Mouse (Mus musculus) forebrain, embryonic 15.5 days (tissue): ENCODE results near the gene Ap5s1. TPM values are rescaled to one million over a fixed set of nuclear protein-coding genes. Genes with fewer than 3 reads are reported as not detected.

Experiments
- ATAC-seq: fragments of 200-750 bp; cut with Nextera tagmentation; replicated peaks from 2 replicates; pipeline ENCODE4 v1.8.0; 2017; ENCODE audit warnings: mild to moderate bottlenecking, moderate TSS enrichment, moderate library complexity
- H3K27ac ChIP-seq: fragments of 300-500 bp; sonication (generic); replicated peaks from 2 replicates; pipeline ENCODE4 v1.5.1; 2015; ENCODE audit warnings: mild to moderate bottlenecking, inconsistent platforms
- H3K27me3 ChIP-seq: fragments of 300-500 bp; sonication (generic); 2 replicates; pipeline ENCODE4 v1.6.1; 2015; ENCODE audit warnings: inconsistent platforms
- H3K36me3 ChIP-seq: fragments of 300-500 bp; sonication (generic); 2 replicates; pipeline ENCODE4 v1.6.1; 2015; ENCODE audit warnings: mild to moderate bottlenecking, inconsistent platforms
- H3K4me1 ChIP-seq: fragments of 300-500 bp; sonication (generic); 2 replicates; pipeline ENCODE4 v1.6.1; 2015; ENCODE audit warnings: inconsistent platforms
- H3K4me2 ChIP-seq: fragments of 300-500 bp; sonication (generic); replicated peaks from 2 replicates; pipeline ENCODE4 v1.6.1; 2015; ENCODE audit warnings: mild to moderate bottlenecking, inconsistent platforms
- H3K4me3 ChIP-seq: fragments of 300-500 bp; sonication (generic); 2 replicates; pipeline ENCODE4 v1.5.1; 2015; ENCODE audit warnings: mild to moderate bottlenecking, inconsistent platforms
- H3K9ac ChIP-seq: fragments of 300-500 bp; sonication (generic); replicated peaks from 2 replicates; pipeline ENCODE4 v1.6.1; 2015; ENCODE audit warnings: mild to moderate bottlenecking, inconsistent platforms
- H3K9me3 ChIP-seq: fragments of 300-500 bp; sonication (generic); 2 replicates; pipeline ENCODE4 v1.6.1; 2016; ENCODE audit warnings: inconsistent platforms
- whole genome bisulfite sequencing: fragments of 180-500 bp; shearing (Covaris S2); methylation state at CpG from one replicate; pipeline ENCODE4 v1.1.7; 2015; ENCODE audit warnings: mixed read lengths; 5-methylcytosine and 5-hydroxymethylcytosine counted together
- polyA plus RNA-seq: library from polyadenylated mRNA; unstranded; fragments of >200 nt; fragmentation: Nextera tagmentation; extraction: Ambion mirVana; gene quantifications from 2 replicates; pipeline ENCODE4 v1.2.1, GENCODE M21; 2015

Ap5s1 gene
- polyA plus RNA-seq, 1 experiment from 2014 or later = 37.0 TPM

GRCm38 (mm10) chr2:131175286-131175944 is 31.5 kb upstream of the Ap5s1 start:
- peaks cover 4% of the 10 kb centered on the region for H3K27me3 ChIP-seq
- no peak overlapping the region for H3K4me3 ChIP-seq
- 72% methylated on average over 3 of the region's 3 CpGs for WGBS
- H3K4me2 ChIP-seq = no peak overlapping the region
- no peak for ATAC-seq
- H3K36me3 ChIP-seq = no peaks in the 10 kb centered on the region
- no peaks in the 10 kb centered on the region for H3K9me3 ChIP-seq
- no peak overlapping the region for H3K27ac ChIP-seq
- H3K9ac ChIP-seq = no peak overlapping the region
- H3K4me1 ChIP-seq = peaks cover 53% of the 10 kb centered on the region

- H3K4me1 ChIP-seq = peaks cover 53% of the 10 kb centered on the region
- WGBS = 84% methylated on average over 1 of the region's 1 CpGs
Observed at GRCm38 (mm10) chr2:131175945-131176309, 31.0 kb upstream of the Ap5s1 start.

GRCm38 (mm10) chr2:131176491-131176890 is 30.4 kb upstream of the Ap5s1 start:
- Histone ChIP-seq H3K4me2 (peak overlapping the region; percentile 97; the same call in 1 of the 2 replicates), H3K36me3 (no peaks in the 10 kb centered on the region), H3K9ac (no peak overlapping the region), H3K9me3 (no peaks in the 10 kb centered on the region), H3K4me1 (peaks cover 53% of the 10 kb centered on the region), H3K4me3 (no peak overlapping the region), H3K27ac (no peak overlapping the region), H3K27me3 (peaks cover 4% of the 10 kb centered on the region)
- no peak for ATAC-seq
- WGBS = 60% methylated on average over 5 of the region's 5 CpGs

More at GRCm38 (mm10) chr2:131175945-131176309, 31.0 kb upstream of the Ap5s1 start:
- Histone ChIP-seq H3K27me3 (peaks cover 4% of the 10 kb centered on the region), H3K4me3 (no peak overlapping the region), H3K36me3 (no peaks in the 10 kb centered on the region), H3K27ac (no peak overlapping the region), H3K4me2 (no peak overlapping the region), H3K9ac (no peak overlapping the region), H3K9me3 (no peaks in the 10 kb centered on the region)
- no peak for ATAC-seq

GRCm38 (mm10) chr2:131177932-131178331 is 28.9 kb upstream of the Ap5s1 start:
- Histone ChIP-seq H3K4me3 (peak overlapping the region; percentile 89), H3K9ac (peak overlapping the region; percentile 90), H3K36me3 (no peaks in the 10 kb centered on the region), H3K4me1 (peaks cover 53% of the 10 kb centered on the region), H3K4me2 (peak overlapping the region; percentile 97), H3K9me3 (no peaks in the 10 kb centered on the region), H3K27me3 (no peaks in the 10 kb centered on the region), H3K27ac (no peak overlapping the region)
- WGBS = 81% methylated on average over 9 of the region's 9 CpGs
- ATAC-seq = no peak

GRCm38 (mm10) chr2:131178828-131179245 is 28.0 kb upstream of the Ap5s1 start:
- Histone ChIP-seq H3K27me3 (no peaks in the 10 kb centered on the region), H3K4me1 (peaks cover 48% of the 10 kb centered on the region), H3K9ac (peak overlapping the region; percentile 90), H3K27ac (peak overlapping the region; percentile 95), H3K4me2 (peak overlapping the region; percentile 97), H3K36me3 (no peaks in the 10 kb centered on the region), H3K4me3 (peak overlapping the region; percentile 89), H3K9me3 (no peaks in the 10 kb centered on the region)
- ATAC-seq = no peak
- WGBS = 15% methylated on average over 26 of the region's 26 CpGs

- Histone ChIP-seq H3K4me3 (peak overlapping the region; percentile 89), H3K9me3 (no peaks in the 10 kb centered on the region), H3K4me1 (peaks cover 43% of the 10 kb centered on the region), H3K27ac (peak overlapping the region; percentile 95), H3K27me3 (no peaks in the 10 kb centered on the region), H3K36me3 (no peaks in the 10 kb centered on the region), H3K9ac (peak overlapping the region; percentile 90), H3K4me2 (peak overlapping the region; percentile 97)
- ATAC-seq = peak; percentile 49
- WGBS = under 1% methylated on average over 67 of the region's 67 CpGs
Observed at GRCm38 (mm10) chr2:131179246-131179886, 27.5 kb upstream of the Ap5s1 start.

- Histone ChIP-seq H3K27me3 (no peaks in the 10 kb centered on the region), H3K4me2 (peak within 1 kb of the TSS; percentile 97), H3K4me3 (peak within 1 kb of the TSS; percentile 89), H3K9ac (peak within 1 kb of the TSS; percentile 90), H3K4me1 (peaks cover 37% of the 10 kb centered on the region), H3K36me3 (no peaks in the 10 kb centered on the region), H3K9me3 (no peaks in the 10 kb centered on the region), H3K27ac (peak within 1 kb of the TSS; percentile 95)
- peak; percentile 82 for ATAC-seq
- 2% methylated on average over 57 of the region's 57 CpGs for WGBS
Observed at GRCm38 (mm10) chr2:131179990-131180587, 26.8 kb upstream of the Ap5s1 start, which contains the start of gene Cenpb. Gene Cenpb, minus strand, starts transcription at chr2:131180067.

GRCm38 (mm10) chr2:131186343-131186742 is 20.5 kb upstream of the Ap5s1 start:
- 4% methylated on average over 14 of the region's 14 CpGs for WGBS
- Histone ChIP-seq H3K9ac (peak overlapping the region; percentile 78), H3K27me3 (no peaks in the 10 kb centered on the region), H3K4me2 (peak overlapping the region; percentile 77), H3K36me3 (no peaks in the 10 kb centered on the region), H3K4me3 (peak overlapping the region; percentile 62), H3K27ac (peak overlapping the region; percentile 70; the same call in 1 of the 2 replicates), H3K9me3 (no peaks in the 10 kb centered on the region), H3K4me1 (peaks cover 35% of the 10 kb centered on the region)
- no peak for ATAC-seq

- H3K36me3 ChIP-seq = no peaks in the 10 kb centered on the region
- ATAC-seq = peak; percentile 85
- no peaks in the 10 kb centered on the region for H3K27me3 ChIP-seq
- H3K27ac ChIP-seq = peak within 1 kb of the TSS; percentile 70
- no peaks in the 10 kb centered on the region for H3K9me3 ChIP-seq
- peaks cover 35% of the 10 kb centered on the region for H3K4me1 ChIP-seq
- peak within 1 kb of the TSS; percentile 77 for H3K4me2 ChIP-seq
- H3K4me3 ChIP-seq = peak within 1 kb of the TSS; percentile 62
- peak within 1 kb of the TSS; percentile 78 for H3K9ac ChIP-seq
- under 1% methylated on average over 43 of the region's 43 CpGs for WGBS
Observed at GRCm38 (mm10) chr2:131186771-131187601, 19.9 kb upstream of the Ap5s1 start, which contains the start of the genes Cdc25b and Spef1. Gene Cdc25b, plus strand, starts transcription at chr2:131186949. Gene Spef1, minus strand, starts transcription at chr2:131187282.

- ATAC-seq = no peak
- WGBS = 15% methylated on average over 3 of the region's 3 CpGs
- peak overlapping the region; percentile 62 for H3K4me3 ChIP-seq
- peak overlapping the region; percentile 77 for H3K4me2 ChIP-seq
- H3K9ac ChIP-seq = peak overlapping the region; percentile 78
- H3K4me1 ChIP-seq = peaks cover 35% of the 10 kb centered on the region
- peaks cover 1% of the 10 kb centered on the region; the same call in 1 of the 2 replicates for H3K36me3 ChIP-seq
- H3K27ac ChIP-seq = peak overlapping the region; percentile 70; the same call in 1 of the 2 replicates
- H3K27me3 ChIP-seq = no peaks in the 10 kb centered on the region
- no peaks in the 10 kb centered on the region for H3K9me3 ChIP-seq
Observed at GRCm38 (mm10) chr2:131187602-131187922, 19.3 kb upstream of the Ap5s1 start.

- 95% methylated on average over 5 of the region's 5 CpGs for WGBS
- Histone ChIP-seq H3K4me3 (no peak overlapping the region), H3K36me3 (peaks cover 9% of the 10 kb centered on the region; the same call in 1 of the 2 replicates), H3K4me2 (no peak overlapping the region), H3K27ac (no peak overlapping the region), H3K9ac (no peak overlapping the region), H3K9me3 (no peaks in the 10 kb centered on the region), H3K27me3 (no peaks in the 10 kb centered on the region), H3K4me1 (peaks cover 35% of the 10 kb centered on the region)
- ATAC-seq = no peak
Observed at GRCm38 (mm10) chr2:131188311-131188710, 18.6 kb upstream of the Ap5s1 start.
